Mouse (Mus musculus) liver, embryonic 16.5 days (tissue): ENCODE measurements around the gene Gm45233. TPM values are rescaled to one million over a fixed set of nuclear protein-coding genes. Genes with fewer than 3 reads are reported as not detected.

Source experiments
- ATAC-seq: fragments of 200-750 bp; cut with Nextera tagmentation; 2 replicates; pipeline ENCODE4 v1.8.0; 2017; ENCODE audit warnings: low read depth, mild to moderate bottlenecking, moderate number of reproducible peaks, moderate library complexity
- H3K27ac ChIP-seq: fragments of 300-500 bp; sonication (generic); 2 replicates; pipeline ENCODE4 v1.5.1; 2014; ENCODE audit warnings: mild to moderate bottlenecking, low read length
- H3K27me3 ChIP-seq: fragments of 300-500 bp; sonication (generic); 2 replicates; pipeline ENCODE4 v1.6.1; 2014; ENCODE audit warnings: low read depth, low read length, mixed read lengths; ENCODE audit not compliant: control insufficient read depth, insufficient read depth
- H3K36me3 ChIP-seq: fragments of 300-500 bp; sonication (generic); 2 replicates; pipeline ENCODE4 v1.6.1; 2014; ENCODE audit warnings: mild to moderate bottlenecking; ENCODE audit not compliant: control insufficient read depth, insufficient read depth
- H3K4me1 ChIP-seq: fragments of 300-500 bp; sonication (generic); 2 replicates; pipeline ENCODE4 v1.6.1; 2014; ENCODE audit warnings: low read depth, low read length, mixed read lengths; ENCODE audit not compliant: control insufficient read depth
- H3K4me2 ChIP-seq: fragments of 300-500 bp; sonication (generic); 2 replicates; pipeline ENCODE4 v1.6.1; 2014; ENCODE audit warnings: low read depth, low read length, mixed read lengths
- H3K4me3 ChIP-seq: fragments of 300-500 bp; sonication (generic); 2 replicates; pipeline ENCODE4 v1.5.1; 2014; ENCODE audit warnings: low read depth, mild to moderate bottlenecking, low read length
- H3K9ac ChIP-seq: fragments of 300-500 bp; sonication (generic); 2 replicates; pipeline ENCODE4 v1.6.1; 2014; ENCODE audit warnings: low read depth, low read length
- H3K9me3 ChIP-seq: fragments of 300-500 bp; sonication (generic); replicated peaks from 2 replicates; pipeline ENCODE4 v1.6.1; 2016; ENCODE audit warnings: low read length; ENCODE audit not compliant: control insufficient read depth
- WGBS: fragments of 180-500 bp; shearing (Covaris S2); extraction: QIAGEN DNeasy Blood & Tissue Kit; methylation state at CpG from one replicate; pipeline ENCODE4 v1.1.7; 2014; ENCODE audit not compliant: insufficient replicate concordance; 5-methylcytosine and 5-hydroxymethylcytosine counted together
- polyA plus RNA-seq: library from polyadenylated mRNA; unstranded; fragments of >200 nt; fragmentation: Nextera tagmentation; extraction: Ambion mirVana; gene quantifications from 2 replicates; pipeline ENCODE4 v1.2.1, GENCODE M21; 2015

Gene Gm45233
- polyA plus RNA-seq, 1 experiment from 2014 or later: 0.17 TPM

DNA sequence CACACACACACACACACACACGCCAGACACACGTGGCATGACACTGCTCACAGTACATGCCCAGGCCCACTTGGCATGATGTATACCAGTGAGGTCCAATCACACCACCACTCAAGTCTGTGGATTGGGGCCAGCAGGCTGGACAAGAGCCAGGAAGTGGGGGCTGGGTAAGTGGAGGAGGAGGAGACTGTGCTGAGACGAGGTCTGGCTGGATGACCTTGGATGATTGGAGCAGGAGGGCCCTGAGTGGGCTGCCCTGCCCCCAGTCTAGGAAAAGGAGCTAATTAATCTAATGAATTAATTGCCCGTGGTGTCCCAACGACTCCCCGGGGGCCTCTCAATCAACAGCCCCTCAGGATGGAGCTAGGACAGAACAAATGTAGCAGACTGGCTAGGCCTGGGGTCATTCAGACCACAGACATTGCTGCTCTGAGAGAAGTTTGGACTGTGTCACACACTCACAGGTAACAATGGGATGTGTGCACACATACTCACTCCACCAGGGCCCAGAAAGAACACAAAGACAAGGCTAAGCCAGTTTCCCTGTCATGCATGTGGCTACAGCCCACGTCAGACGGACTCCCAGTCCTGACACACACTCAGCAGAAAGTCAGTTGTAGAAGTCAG, 38.3 kb downstream of the Gm45233 start:
- no peak overlapping the region for H3K4me3 ChIP-seq
- no peaks in the 10 kb centered on the region for H3K36me3 ChIP-seq
- H3K27ac ChIP-seq: no peak overlapping the region
- no peak overlapping the region for H3K9ac ChIP-seq
- H3K9me3 ChIP-seq: no peaks in the 10 kb centered on the region
- ATAC-seq: no peak
- peaks cover 8% of the 10 kb centered on the region for H3K27me3 ChIP-seq
- WGBS: 51% methylated on average over 8 of the region's 8 CpGs
- no peak overlapping the region for H3K4me2 ChIP-seq
- no peaks in the 10 kb centered on the region for H3K4me1 ChIP-seq

DNA sequence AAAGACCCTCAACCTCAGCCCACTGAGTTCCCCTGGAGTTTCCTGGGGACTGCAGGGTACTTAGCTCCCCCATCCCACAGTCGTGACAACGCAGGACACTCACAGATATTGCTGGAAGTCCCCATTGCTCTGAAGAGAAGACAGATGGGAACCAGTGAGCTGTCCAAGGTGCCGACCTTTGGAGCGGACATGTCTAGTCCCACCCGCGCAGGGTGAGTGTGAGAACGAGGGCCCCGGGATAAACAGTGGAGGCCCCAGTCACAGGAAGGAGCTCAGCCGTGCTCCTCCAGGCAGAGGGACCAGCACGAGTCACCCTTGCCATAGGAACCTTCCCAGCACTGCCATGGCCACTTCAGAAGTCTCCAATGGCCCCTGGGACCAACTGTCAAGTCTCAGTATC, 39.3 kb downstream of the Gm45233 start:
- no peak overlapping the region for H3K4me3 ChIP-seq
- H3K36me3 ChIP-seq: no peaks in the 10 kb centered on the region
- H3K27ac ChIP-seq: no peak overlapping the region
- no peak overlapping the region for H3K9ac ChIP-seq
- no peaks in the 10 kb centered on the region for H3K4me1 ChIP-seq
- H3K9me3 ChIP-seq: no peaks in the 10 kb centered on the region
- no peak overlapping the region for H3K4me2 ChIP-seq
- no peak for ATAC-seq
- 0 out of 2 replicates have a peak, but pooled peaks cover under 1% of the 10 kb centered on the region for H3K27me3 ChIP-seq
- 7% methylated on average over 10 of the region's 10 CpGs for WGBS

GRCm38 (mm10) chr7:43488646-43489045, 44.7 kb downstream of the Gm45233 start:
- Histone ChIP-seq H3K27ac (no peak overlapping the region), H3K9ac (no peak overlapping the region), H3K4me1 (no peaks in the 10 kb centered on the region), H3K36me3 (no peaks in the 10 kb centered on the region), H3K27me3 (peaks cover 27% of the 10 kb centered on the region), H3K4me2 (no peak overlapping the region), H3K4me3 (no peak overlapping the region), H3K9me3 (no peaks in the 10 kb centered on the region)
- WGBS: 26% methylated on average over 5 of the region's 5 CpGs
- no peak for ATAC-seq

DNA sequence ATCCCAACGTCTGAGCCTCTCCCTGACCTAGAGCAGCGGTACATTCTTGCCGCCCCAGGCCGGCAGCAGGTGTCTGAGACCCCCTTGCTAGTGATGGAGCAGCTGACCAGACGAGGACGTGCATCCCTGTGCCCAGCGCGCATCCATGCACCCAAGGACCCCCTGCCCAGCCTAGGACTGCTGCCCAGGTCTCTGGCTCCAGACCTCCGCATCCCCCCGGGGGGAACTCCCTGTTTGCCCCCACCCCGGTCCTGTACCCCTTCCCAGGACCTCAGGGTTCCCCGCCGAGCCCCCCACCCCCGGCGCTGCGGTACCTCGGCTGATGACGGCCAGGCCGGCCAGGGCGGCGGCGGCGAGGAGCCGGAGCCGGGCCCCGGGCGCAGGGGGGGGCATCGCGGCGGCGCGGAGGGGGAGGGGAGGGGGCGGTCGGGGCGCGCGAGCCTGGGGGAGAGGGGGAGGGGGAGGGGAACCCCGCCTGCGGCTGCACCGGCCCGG, 45.8 kb downstream of the Gm45233 start, which contains the start of gene Iglon5:
Gene Iglon5, minus strand, starts transcription at position 445 of the 495 bp plus-strand sequence.
- no peak within 1 kb of the TSS for H3K4me3 ChIP-seq
- no peaks in the 10 kb centered on the region for H3K9me3 ChIP-seq
- H3K9ac ChIP-seq: no peak within 1 kb of the TSS
- no peak within 1 kb of the TSS for H3K27ac ChIP-seq
- H3K36me3 ChIP-seq: no peaks in the 10 kb centered on the region
- H3K4me2 ChIP-seq: no peak within 1 kb of the TSS
- no peaks in the 10 kb centered on the region for H3K4me1 ChIP-seq
- 2% methylated on average over 19 of the region's 41 CpGs for WGBS
- H3K27me3 ChIP-seq: peaks cover 27% of the 10 kb centered on the region
- ATAC-seq: no peak

- H3K4me2 ChIP-seq: no peak overlapping the region
- H3K4me3 ChIP-seq: no peak overlapping the region
- H3K4me1 ChIP-seq: no peaks in the 10 kb centered on the region
- ATAC-seq: no peak
- H3K36me3 ChIP-seq: no peaks in the 10 kb centered on the region
- H3K27me3 ChIP-seq: peaks cover 27% of the 10 kb centered on the region
- no peaks in the 10 kb centered on the region for H3K9me3 ChIP-seq
- H3K27ac ChIP-seq: no peak overlapping the region
- WGBS: 3% methylated on average over 7 of the region's 13 CpGs
- H3K9ac ChIP-seq: no peak overlapping the region
Measured at GRCm38 (mm10) chr7:43490182-43490584, 46.3 kb downstream of the Gm45233 start.

DNA sequence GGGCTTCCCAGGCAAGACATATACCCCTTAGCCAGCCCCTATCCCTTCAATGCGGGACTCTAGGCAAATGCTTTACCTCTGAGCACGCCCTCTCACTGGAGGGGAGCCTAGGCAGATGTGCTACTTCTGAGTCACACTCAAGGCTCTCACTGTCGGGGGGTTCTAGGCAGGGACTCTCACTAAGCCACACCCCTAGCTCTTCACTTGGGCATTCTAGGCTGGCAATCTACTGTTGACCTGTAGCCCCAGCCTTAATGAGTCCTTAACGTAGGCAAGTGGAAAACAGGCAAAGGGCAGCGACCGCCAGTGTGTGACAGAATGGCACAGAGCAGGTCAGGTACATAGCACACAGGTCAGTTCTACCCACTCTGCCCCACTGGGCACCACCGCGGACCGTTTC, 46.9 kb downstream of the Gm45233 start:
- ATAC-seq: no peak
- Histone ChIP-seq H3K4me1 (no peaks in the 10 kb centered on the region), H3K4me3 (no peak overlapping the region), H3K9me3 (no peaks in the 10 kb centered on the region), H3K27me3 (peaks cover 27% of the 10 kb centered on the region), H3K27ac (no peak overlapping the region), H3K4me2 (no peak overlapping the region), H3K9ac (no peak overlapping the region), H3K36me3 (no peaks in the 10 kb centered on the region)
- WGBS: 50% methylated on average over 9 of the region's 9 CpGs

- Histone ChIP-seq H3K9ac (no peak overlapping the region), H3K4me2 (no peak overlapping the region), H3K27me3 (peaks cover 5% of the 10 kb centered on the region), H3K9me3 (no peaks in the 10 kb centered on the region), H3K27ac (no peak overlapping the region), H3K4me1 (no peaks in the 10 kb centered on the region), H3K4me3 (no peak overlapping the region), H3K36me3 (no peaks in the 10 kb centered on the region)
- no peak for ATAC-seq
- WGBS: 17% methylated on average over 21 of the region's 21 CpGs
Measured at GRCm38 (mm10) chr7:43495343-43496021, 51.6 kb downstream of the Gm45233 start.

- no peak for ATAC-seq
- no peaks in the 10 kb centered on the region for H3K36me3 ChIP-seq
- H3K9me3 ChIP-seq: no peaks in the 10 kb centered on the region
- H3K27me3 ChIP-seq: no peaks in the 10 kb centered on the region
- no peak overlapping the region for H3K27ac ChIP-seq
- H3K9ac ChIP-seq: no peak overlapping the region
- WGBS: 22% methylated on average over 4 of the region's 4 CpGs
- no peaks in the 10 kb centered on the region for H3K4me1 ChIP-seq
- H3K4me2 ChIP-seq: no peak overlapping the region
- no peak overlapping the region for H3K4me3 ChIP-seq
Measured at GRCm38 (mm10) chr7:43511707-43512478, 68.0 kb downstream of the Gm45233 start.

GRCm38 (mm10) chr7:43512519-43512918, 68.6 kb downstream of the Gm45233 start:
- ATAC-seq: no peak
- no peak overlapping the region for H3K4me2 ChIP-seq
- WGBS: 51% methylated on average over 4 of the region's 4 CpGs

More at GRCm38 (mm10) chr7:43512519-43512918, 68.6 kb downstream of the Gm45233 start:
- H3K36me3 ChIP-seq: no peaks in the 10 kb centered on the region
- H3K9ac ChIP-seq: no peak overlapping the region
- no peaks in the 10 kb centered on the region for H3K27me3 ChIP-seq
- H3K4me3 ChIP-seq: no peak overlapping the region
- no peaks in the 10 kb centered on the region for H3K4me1 ChIP-seq
- H3K27ac ChIP-seq: no peak overlapping the region
- no peaks in the 10 kb centered on the region for H3K9me3 ChIP-seq
